Mouse (Mus musculus) E14TG2a.4 (cell line): Measurements from ENCODE around the gene Prcd.

Experiments
- CTCF ChIP-seq: conservative IDR thresholded peaks from 2 replicates; pipeline ENCODE4 v1.5.1; 2014; ENCODE audit warnings: low read length
- NANOG ChIP-seq: IDR thresholded peaks from 2 replicates; pipeline ENCODE4 v1.6.1; 2014; ENCODE audit warnings: borderline replicate concordance, low read length, mixed read lengths
- POU5F1 ChIP-seq: IDR thresholded peaks from 2 replicates; pipeline ENCODE4 v1.6.1; 2014; ENCODE audit warnings: low read length, borderline replicate concordance

- TF ChIP-seq CTCF (no peak), NANOG (no peak), POU5F1 (no peak)
Measured at GRCm38 (mm10) chr11:116706363-116706762, 53.0 kb downstream of the Prcd start.
